Mouse (Mus musculus) limb, embryonic 11.5 days (tissue): ENCODE measurements at regions not wholly inside any gene's neighbourhood (a gene's known extent, or its start where the extent isn't known, plus 50 kb on each side); places are given as distances from the start of the nearest gene placed in this dataset.

Experiments
- ATAC-seq: fragments of 200-750 bp; cut with Nextera tagmentation; 2 replicates; pipeline ENCODE4 v1.8.0; 2017; ENCODE audit warnings: low read depth; ENCODE audit not compliant: insufficient number of reproducible peaks, low FRiP score, low TSS enrichment
- DNase-seq: peaks from one replicate; pipeline ENCODE4 v3.0.0-alpha.2; 2015; ENCODE audit warnings: low spot score
- H3K27ac ChIP-seq: fragments of 300-500 bp; sonication (generic); replicated peaks from 2 replicates; pipeline ENCODE4 v1.5.1; 2014; ENCODE audit warnings: low read depth, mild to moderate bottlenecking, low read length
- H3K27me3 ChIP-seq: fragments of 300-500 bp; sonication (generic); 2 replicates; pipeline ENCODE4 v1.6.1; 2014; ENCODE audit warnings: mild to moderate bottlenecking, low read length, mixed read lengths; ENCODE audit not compliant: control insufficient read depth, insufficient read depth
- H3K36me3 ChIP-seq: fragments of 300-500 bp; sonication (generic); 2 replicates; pipeline ENCODE4 v1.6.1; 2014; ENCODE audit warnings: mild to moderate bottlenecking, low read length, moderate library complexity, mixed read lengths; ENCODE audit not compliant: control insufficient read depth, insufficient read depth
- H3K4me1 ChIP-seq: fragments of 300-500 bp; sonication (generic); 2 replicates; pipeline ENCODE4 v1.6.1; 2014; ENCODE audit warnings: low read length, mixed read lengths; ENCODE audit not compliant: control insufficient read depth, insufficient read depth
- H3K4me2 ChIP-seq: fragments of 300-500 bp; sonication (generic); 2 replicates; pipeline ENCODE4 v1.6.1; 2014; ENCODE audit warnings: low read depth, mild to moderate bottlenecking, moderate library complexity; ENCODE audit not compliant: severe bottlenecking
- H3K4me3 ChIP-seq: fragments of 300-500 bp; sonication (generic); 2 replicates; pipeline ENCODE4 v1.5.1; 2014; ENCODE audit warnings: low read depth, low read length
- H3K9ac ChIP-seq: fragments of 300-500 bp; sonication (generic); 2 replicates; pipeline ENCODE4 v1.6.1; 2014; ENCODE audit warnings: mild to moderate bottlenecking, low read length
- H3K9me3 ChIP-seq: fragments of 300-500 bp; sonication (generic); 2 replicates; pipeline ENCODE4 v1.6.1; 2016; ENCODE audit warnings: low read length; ENCODE audit not compliant: control insufficient read depth
- WGBS: fragments of 180-500 bp; shearing (Covaris S2); extraction: QIAGEN DNeasy Blood & Tissue Kit; methylation state at CpG from one replicate; pipeline ENCODE4 v1.1.7; 2014; 5-methylcytosine and 5-hydroxymethylcytosine counted together

GRCm38 (mm10) chr14:102248023-102248422 lies 518.3 kb downstream of the Lmo7 start:
- ATAC-seq = no peak
- DNase-seq = no peak
- H3K27ac ChIP-seq = no peak overlapping the region
- no peak overlapping the region for H3K9ac ChIP-seq
- H3K4me3 ChIP-seq = no peak overlapping the region
- H3K27me3 ChIP-seq = no peaks in the 10 kb centered on the region
- 86% methylated on average over 5 of the region's 5 CpGs for WGBS
- H3K4me2 ChIP-seq = no peak overlapping the region
- H3K36me3 ChIP-seq = no peaks in the 10 kb centered on the region
- no peaks in the 10 kb centered on the region for H3K9me3 ChIP-seq
- no peaks in the 10 kb centered on the region for H3K4me1 ChIP-seq

GRCm38 (mm10) chr14:102243806-102244536 lies 514.2 kb downstream of the Lmo7 start:
- H3K9ac ChIP-seq = no peak overlapping the region
- no peak overlapping the region for H3K27ac ChIP-seq
- H3K4me1 ChIP-seq = no peaks in the 10 kb centered on the region
- H3K4me3 ChIP-seq = no peak overlapping the region
- ATAC-seq (no peak), DNase-seq (no peak)
- H3K36me3 ChIP-seq = no peaks in the 10 kb centered on the region
- WGBS = 43% methylated on average over 4 of the region's 4 CpGs
- H3K27me3 ChIP-seq = no peaks in the 10 kb centered on the region
- no peak overlapping the region for H3K4me2 ChIP-seq
- H3K9me3 ChIP-seq = no peaks in the 10 kb centered on the region

- H3K27me3 ChIP-seq = no peaks in the 10 kb centered on the region
- no peaks in the 10 kb centered on the region for H3K4me1 ChIP-seq
- no peak overlapping the region for H3K9ac ChIP-seq
- no peak overlapping the region for H3K4me2 ChIP-seq
- no peak overlapping the region for H3K27ac ChIP-seq
- H3K36me3 ChIP-seq = no peaks in the 10 kb centered on the region
- DNase-seq = no peak
- ATAC-seq = no peak
- H3K9me3 ChIP-seq = no peaks in the 10 kb centered on the region
- no peak overlapping the region for H3K4me3 ChIP-seq
- WGBS = 67% methylated on average over 7 of the region's 7 CpGs
Observed at GRCm38 (mm10) chr14:102216581-102217368, 487.0 kb downstream of the Lmo7 start.

GRCm38 (mm10) chr14:102215267-102215964 lies 485.7 kb downstream of the Lmo7 start:
- no peaks in the 10 kb centered on the region for H3K9me3 ChIP-seq

GRCm38 (mm10) chr14:102212079-102212478 lies 482.3 kb downstream of the Lmo7 start:
- Histone ChIP-seq H3K4me2 (no peak overlapping the region), H3K9me3 (no peaks in the 10 kb centered on the region), H3K27me3 (no peaks in the 10 kb centered on the region), H3K9ac (no peak overlapping the region), H3K27ac (no peak overlapping the region), H3K36me3 (no peaks in the 10 kb centered on the region), H3K4me3 (no peak overlapping the region), H3K4me1 (no peaks in the 10 kb centered on the region)
- 86% methylated on average over 2 of the region's 2 CpGs for WGBS
- ATAC-seq = no peak
- DNase-seq = no peak

More at GRCm38 (mm10) chr14:102215267-102215964, 485.7 kb downstream of the Lmo7 start:
- no peaks in the 10 kb centered on the region for H3K27me3 ChIP-seq
- 79% methylated on average over 3 of the region's 4 CpGs for WGBS
- no peak overlapping the region for H3K9ac ChIP-seq
- H3K27ac ChIP-seq = no peak overlapping the region
- ATAC-seq (0 out of 2 replicates have a peak, but pooled peaks have one; percentile 47), DNase-seq (no peak)
- no peaks in the 10 kb centered on the region for H3K4me1 ChIP-seq
- no peak overlapping the region for H3K4me3 ChIP-seq
- H3K36me3 ChIP-seq = no peaks in the 10 kb centered on the region
- H3K4me2 ChIP-seq = no peak overlapping the region

GRCm38 (mm10) chr14:102204881-102205671 lies 475.3 kb downstream of the Lmo7 start:
- ATAC-seq (no peak), DNase-seq (no peak)
- Histone ChIP-seq H3K4me2 (no peak overlapping the region), H3K4me1 (no peaks in the 10 kb centered on the region), H3K9ac (no peak overlapping the region), H3K4me3 (no peak overlapping the region), H3K36me3 (no peaks in the 10 kb centered on the region), H3K9me3 (no peaks in the 10 kb centered on the region), H3K27ac (no peak overlapping the region), H3K27me3 (no peaks in the 10 kb centered on the region)
- WGBS = 85% methylated on average over 10 of the region's 10 CpGs

- H3K4me2 ChIP-seq = no peak overlapping the region
- no peak overlapping the region for H3K9ac ChIP-seq
- DNase-seq (no peak), ATAC-seq (no peak)
- no peak overlapping the region for H3K27ac ChIP-seq
- no peak overlapping the region for H3K4me3 ChIP-seq
- WGBS = 87% methylated on average over 6 of the region's 6 CpGs
- H3K27me3 ChIP-seq = no peaks in the 10 kb centered on the region
- no peaks in the 10 kb centered on the region for H3K4me1 ChIP-seq
- H3K9me3 ChIP-seq = no peaks in the 10 kb centered on the region
- H3K36me3 ChIP-seq = no peaks in the 10 kb centered on the region
Observed at GRCm38 (mm10) chr14:102199430-102199829, 469.7 kb downstream of the Lmo7 start.

GRCm38 (mm10) chr14:102190786-102191185 lies 461.0 kb downstream of the Lmo7 start:
- 49% methylated on average over 1 of the region's 1 CpGs for WGBS
- H3K9ac ChIP-seq = no peak overlapping the region
- no peak overlapping the region for H3K27ac ChIP-seq
- no peaks in the 10 kb centered on the region for H3K36me3 ChIP-seq
- H3K27me3 ChIP-seq = no peaks in the 10 kb centered on the region
- DNase-seq = no peak
- no peak overlapping the region for H3K4me2 ChIP-seq
- no peaks in the 10 kb centered on the region for H3K9me3 ChIP-seq
- H3K4me3 ChIP-seq = no peak overlapping the region
- no peak for ATAC-seq
- H3K4me1 ChIP-seq = no peaks in the 10 kb centered on the region
